Mouse (Mus musculus): ENCODE measurements at regions not wholly inside any gene's neighbourhood (a gene's known extent, or its start where the extent isn't known, plus 50 kb on each side); places are given as distances from the start of the nearest gene placed in this dataset.

DNA sequence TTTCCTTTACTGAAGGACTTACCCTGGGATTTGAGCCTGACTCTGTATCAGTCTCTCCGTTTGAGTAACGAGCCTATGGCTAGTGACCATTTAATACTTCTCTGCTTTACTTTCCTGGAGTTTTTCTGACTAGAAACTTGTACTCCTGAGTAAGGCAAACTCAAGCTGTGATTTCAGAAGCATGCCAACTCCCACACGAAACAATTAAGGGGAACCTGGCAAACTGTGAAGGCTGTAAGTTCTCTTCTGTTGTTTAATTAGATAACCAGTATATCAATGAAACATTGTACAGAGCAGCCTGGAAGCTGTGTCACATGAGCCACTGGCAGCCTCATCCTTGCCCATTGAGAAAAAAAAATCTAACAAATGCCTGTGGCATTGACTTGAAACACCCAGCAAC is 244.3 kb upstream of the Zwint start:
- no peak for TF ChIP-seq CTCF (IDR thresholded peaks at IDR 0.05; ENCODE audit: low read depth, low read length)
- no peak for TF ChIP-seq POLR2A (IDR thresholded peaks at IDR 0.05; ENCODE audit: extremely low read depth, insufficient read depth, low read length)
